Mouse (Mus musculus): ENCODE measurements around the gene Bckdk. TPM values are rescaled to one million over a fixed set of nuclear protein-coding genes. Genes with fewer than 3 reads are reported as not detected.
A peak's percentile ranks its signal among the peaks of the same experiment; 100 is the strongest.

Bckdk gene
- polyA plus RNA-seq, 1 experiment from 2014 or later, result 32.5 TPM

GRCm38 (mm10) chr7:127874812-127875626 lies 28.9 kb upstream of the Bckdk start:
- ATAC-seq (peak; percentile 6; the same call in 1 of the 2 replicates), DNase-seq (no peak)
- no peaks in the 10 kb centered on the region for H3K27me3 ChIP-seq (ENCODE audit: insufficient read depth, low read length)
- no peak for TF ChIP-seq EP300 (IDR thresholded peaks at IDR 0.05; ENCODE audit: low read depth)
- peak overlapping the region; percentile 99 for H3K4me3 ChIP-seq (ENCODE audit: low read depth, low read length)
- H3K27ac ChIP-seq (ENCODE audit: low read depth), result peak overlapping the region; percentile 97
- 3% methylated on average over 20 of the region's 20 CpGs for WGBS (ENCODE audit: insufficient replicate concordance)
- peaks cover 19% of the 10 kb centered on the region for H3K36me3 ChIP-seq (replicated peaks; ENCODE audit: insufficient read depth, low read length)
- H3K9ac ChIP-seq (replicated peaks), result peak overlapping the region; percentile 95
- H3K4me1 ChIP-seq (ENCODE audit: insufficient read depth), result peaks cover 28% of the 10 kb centered on the region
- no peaks in the 10 kb centered on the region; the same call in 1 of the 2 replicates for H3K9me3 ChIP-seq (ENCODE audit: low read length)
- peak overlapping the region; percentile 98 for H3K4me2 ChIP-seq (ENCODE audit: low read depth, low read length)

GRCm38 (mm10) chr7:127875627-127876001 lies 28.3 kb upstream of the Bckdk start:
- peaks cover 28% of the 10 kb centered on the region for H3K4me1 ChIP-seq (ENCODE audit: insufficient read depth)
- H3K4me3 ChIP-seq (ENCODE audit: low read depth, low read length), result peak overlapping the region; percentile 99
- WGBS (ENCODE audit: insufficient replicate concordance), result under 1% methylated on average over 40 of the region's 43 CpGs
- no peaks in the 10 kb centered on the region; the same call in 1 of the 2 replicates for H3K9me3 ChIP-seq (ENCODE audit: low read length)
- no peaks in the 10 kb centered on the region for H3K27me3 ChIP-seq (ENCODE audit: insufficient read depth, low read length)
- H3K4me2 ChIP-seq (ENCODE audit: low read depth, low read length), result peak overlapping the region; percentile 98
- H3K27ac ChIP-seq (ENCODE audit: low read depth), result peak overlapping the region; percentile 97
- TF ChIP-seq EP300 (IDR thresholded peaks at IDR 0.05; ENCODE audit: low read depth) (0 out of 2 replicates have a peak, but pooled peaks have one; percentile 9), CTCF (IDR thresholded peaks at IDR 0.05; ENCODE audit: low read depth) (no peak)
- DNase-seq, result peak; percentile 91
- H3K9ac ChIP-seq (replicated peaks), result peak overlapping the region; percentile 95
- ATAC-seq, result peak; percentile 77
- H3K36me3 ChIP-seq (replicated peaks; ENCODE audit: insufficient read depth, low read length), result peaks cover 25% of the 10 kb centered on the region

- peaks cover 30% of the 10 kb centered on the region for H3K36me3 ChIP-seq (replicated peaks; ENCODE audit: insufficient read depth, low read length)
- TF ChIP-seq CTCF (IDR thresholded peaks at IDR 0.05; ENCODE audit: low read depth) (no peak), EP300 (IDR thresholded peaks at IDR 0.05; ENCODE audit: low read depth) (no peak)
- WGBS (ENCODE audit: insufficient replicate concordance), result under 1% methylated on average over 37 of the region's 41 CpGs
- H3K9me3 ChIP-seq (ENCODE audit: low read length), result no peaks in the 10 kb centered on the region; the same call in 1 of the 2 replicates
- peak within 1 kb of the TSS; percentile 99 for H3K4me3 ChIP-seq (ENCODE audit: low read depth, low read length)
- H3K27ac ChIP-seq (ENCODE audit: low read depth), result peak within 1 kb of the TSS; percentile 97
- H3K4me2 ChIP-seq (ENCODE audit: low read depth, low read length), result peak within 1 kb of the TSS; percentile 98
- H3K9ac ChIP-seq (replicated peaks), result peak within 1 kb of the TSS; percentile 95
- peaks cover 28% of the 10 kb centered on the region for H3K4me1 ChIP-seq (ENCODE audit: insufficient read depth)
- H3K27me3 ChIP-seq (ENCODE audit: insufficient read depth, low read length), result no peaks in the 10 kb centered on the region
- DNase-seq (peak; percentile 93), ATAC-seq (peak; percentile 84)
These were observed 27.8 kb upstream of the Bckdk start, which contains the start of gene Zfp646 for GRCm38 (mm10) chr7:127876041-127876466. TSS of gene Zfp646 (plus strand) at chr7:127876221.

- Histone ChIP-seq H3K9me3 (ENCODE audit: low read length) (no peaks in the 10 kb centered on the region; the same call in 1 of the 2 replicates), H3K4me3 (ENCODE audit: low read depth, low read length) (peak within 1 kb of the TSS; percentile 99), H3K9ac (replicated peaks) (peak within 1 kb of the TSS; percentile 95), H3K27me3 (ENCODE audit: insufficient read depth, low read length) (no peaks in the 10 kb centered on the region), H3K36me3 (replicated peaks; ENCODE audit: insufficient read depth, low read length) (peaks cover 36% of the 10 kb centered on the region), H3K4me2 (ENCODE audit: low read depth, low read length) (peak within 1 kb of the TSS; percentile 98), H3K27ac (ENCODE audit: low read depth) (peak within 1 kb of the TSS; percentile 97), H3K4me1 (ENCODE audit: insufficient read depth) (peaks cover 26% of the 10 kb centered on the region)
- DNase-seq (peak; percentile 94), ATAC-seq (peak; percentile 76)
- peak; percentile 66; the same call in 1 of the 2 replicates for TF ChIP-seq EP300 (IDR thresholded peaks at IDR 0.05; ENCODE audit: low read depth)
- no peak for TF ChIP-seq CTCF (IDR thresholded peaks at IDR 0.05; ENCODE audit: low read depth)
- WGBS (ENCODE audit: insufficient replicate concordance), result under 1% methylated on average over 60 of the region's 60 CpGs
These were observed 27.2 kb upstream of the Bckdk start, which contains the start of gene Zfp668 for GRCm38 (mm10) chr7:127876467-127877348. TSS of gene Zfp668 (minus strand) at chr7:127876828.

GRCm38 (mm10) chr7:127879301-127879700 lies 24.6 kb upstream of the Bckdk start:
- Histone ChIP-seq H3K4me2 (ENCODE audit: low read depth, low read length) (no peak overlapping the region), H3K4me1 (ENCODE audit: insufficient read depth) (peaks cover 23% of the 10 kb centered on the region), H3K27ac (ENCODE audit: low read depth) (no peak overlapping the region), H3K9me3 (ENCODE audit: low read length) (no peaks in the 10 kb centered on the region; the same call in 1 of the 2 replicates), H3K4me3 (ENCODE audit: low read depth, low read length) (no peak overlapping the region), H3K36me3 (replicated peaks; ENCODE audit: insufficient read depth, low read length) (peaks cover 59% of the 10 kb centered on the region), H3K27me3 (ENCODE audit: insufficient read depth, low read length) (no peaks in the 10 kb centered on the region), H3K9ac (replicated peaks) (no peak overlapping the region)
- no peak for TF ChIP-seq EP300 (IDR thresholded peaks at IDR 0.05; ENCODE audit: low read depth)
- no peak for TF ChIP-seq CTCF (IDR thresholded peaks at IDR 0.05; ENCODE audit: low read depth)
- DNase-seq, result no peak
- no peak for ATAC-seq
- 97% methylated on average over 9 of the region's 9 CpGs for WGBS (ENCODE audit: insufficient replicate concordance)

All from liver, postnatal 0 days (tissue).